Mouse (Mus musculus) layer of hippocampus, adult 9-11 months (tissue): ENCODE measurements around the gene Ercc5.

ENCODE experiments used
- DNase-seq: peaks from one replicate; pipeline ENCODE4 v3.0.0; 2022

Ercc5 gene

GRCm38 (mm10) chr1:44178086-44178485, 30.5 kb downstream of the Ercc5 start:
- DNase-seq, result no peak

- DNase-seq, result no peak
These were observed 38.9 kb downstream of the Ercc5 start for GRCm38 (mm10) chr1:44186396-44186795.

- peak; percentile 14 for DNase-seq
These were observed 51.0 kb downstream of the Ercc5 start for GRCm38 (mm10) chr1:44198273-44199171.

- DNase-seq, result no peak
These were observed 55.3 kb downstream of the Ercc5 start for GRCm38 (mm10) chr1:44202876-44203275.

- no peak for DNase-seq
These were observed 66.9 kb downstream of the Ercc5 start for GRCm38 (mm10) chr1:44214443-44214842.

- DNase-seq, result no peak
These were observed 69.0 kb downstream of the Ercc5 start for GRCm38 (mm10) chr1:44216352-44217116.

GRCm38 (mm10) chr1:44217118-44217517, 69.6 kb downstream of the Ercc5 start:
- DNase-seq, result peak; percentile 49

- DNase-seq, result no peak
These were observed 71.3 kb downstream of the Ercc5 start, which contains the start of gene Mettl21e for GRCm38 (mm10) chr1:44218876-44219275. Mettl21e (minus strand) TSS chr1:44218961.

GRCm38 (mm10) chr1:44229044-44229443, 81.5 kb downstream of the Ercc5 start:
- peak; percentile 20 for DNase-seq
